Mouse (Mus musculus) stomach, embryonic 14.5 days (tissue): ENCODE data around the gene Zscan4f. TPM values are rescaled to one million over a fixed set of nuclear protein-coding genes. Genes with fewer than 3 reads are reported as not detected.
"Not testable (repeated sequence)": the region's sequence is repeated elsewhere in the genome, so short reads cannot be mapped to it uniquely, and the experiment has no call there.

ENCODE experiments used
- ATAC-seq: fragments of 200-750 bp; cut with Nextera tagmentation; 2 replicates; pipeline ENCODE4 v1.8.0; 2017; ENCODE audit warnings: low read depth, moderate TSS enrichment; ENCODE audit not compliant: insufficient number of reproducible peaks, insufficient read depth, low FRiP score
- H3K27ac ChIP-seq: fragments of 300-500 bp; sonication (generic); 2 replicates; pipeline ENCODE4 v1.5.1; 2014; ENCODE audit warnings: mild to moderate bottlenecking, low read length, moderate library complexity, mixed read lengths
- H3K27me3 ChIP-seq: fragments of 300-500 bp; sonication (generic); 2 replicates; pipeline ENCODE4 v1.6.1; 2014; ENCODE audit warnings: low read length, control low read depth, mixed read lengths; ENCODE audit not compliant: control insufficient read depth, insufficient read depth
- H3K36me3 ChIP-seq: fragments of 300-500 bp; sonication (generic); 2 replicates; pipeline ENCODE4 v1.6.1; 2014; ENCODE audit warnings: mild to moderate bottlenecking, control low read depth, low read length, moderate library complexity, mixed read lengths; ENCODE audit not compliant: control insufficient read depth, insufficient read depth
- H3K4me1 ChIP-seq: fragments of 300-500 bp; sonication (generic); 2 replicates; pipeline ENCODE4 v1.6.1; 2014; ENCODE audit warnings: low read length, control low read depth, mixed read lengths; ENCODE audit not compliant: control insufficient read depth, insufficient read depth
- H3K4me2 ChIP-seq: fragments of 300-500 bp; sonication (generic); replicated peaks from 2 replicates; pipeline ENCODE4 v1.6.1; 2014; ENCODE audit warnings: low read depth, low read length, control low read depth
- H3K4me3 ChIP-seq: fragments of 300-500 bp; sonication (generic); 2 replicates; pipeline ENCODE4 v1.5.1; 2014; ENCODE audit warnings: low read depth, low read length, control low read depth
- H3K9ac ChIP-seq: fragments of 300-500 bp; sonication (generic); replicated peaks from 2 replicates; pipeline ENCODE4 v1.6.1; 2014; ENCODE audit warnings: low read depth, mild to moderate bottlenecking, control low read depth, low read length, moderate library complexity, mixed read lengths
- H3K9me3 ChIP-seq: fragments of 300-500 bp; sonication (generic); 2 replicates; pipeline ENCODE4 v1.6.1; 2016; ENCODE audit warnings: low read depth, low read length, control low read depth; ENCODE audit not compliant: control insufficient read depth
- WGBS: fragments of 180-500 bp; shearing (Covaris S2); extraction: QIAGEN DNeasy Blood & Tissue Kit; methylation state at CpG from one replicate; pipeline ENCODE4 v1.1.7; 2014; 5-methylcytosine and 5-hydroxymethylcytosine counted together
- microRNA-seq: library from miRNA; unstranded; fragments of <30 nt; microRNA quantifications from one replicate; pipeline ENCODE4, GENCODE M21; 2016
- polyA plus RNA-seq: library from polyadenylated mRNA; unstranded; fragments of >200 nt; fragmentation: Nextera tagmentation; extraction: Ambion mirVana; gene quantifications from 2 replicates; pipeline ENCODE4 v1.2.1, GENCODE M21; 2014

Zscan4f gene
- polyA plus RNA-seq = not detected in 2 replicates

DNA sequence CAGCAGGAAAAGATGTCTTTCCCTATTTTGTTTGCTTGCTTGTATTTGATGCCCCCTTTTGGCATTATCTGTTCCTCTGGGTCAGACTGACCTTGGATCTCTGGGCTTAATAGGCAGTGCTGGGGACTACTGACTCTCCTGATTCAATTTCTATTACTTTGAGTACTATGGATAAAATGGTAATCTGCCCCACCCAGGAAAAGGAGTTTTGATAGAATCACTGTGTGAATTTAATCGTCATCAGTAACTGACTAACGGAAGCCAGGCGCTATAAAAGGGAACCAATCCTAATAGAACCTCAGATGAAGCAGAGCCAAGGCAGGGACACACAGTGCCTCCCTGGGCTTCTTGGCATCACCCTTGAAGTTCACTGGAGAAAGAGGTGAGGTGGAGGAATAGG is at the start of gene Zscan4f:
Zscan4f (plus strand) TSS at position 301 of the 400 bp plus-strand sequence.
- H3K27me3 ChIP-seq, H3K9ac ChIP-seq, H3K9me3 ChIP-seq, H3K4me2 ChIP-seq, H3K4me1 ChIP-seq, H3K36me3 ChIP-seq, ATAC-seq, H3K27ac ChIP-seq, H3K4me3 ChIP-seq: not testable (repeated sequence)
- 81% methylated on average over 3 of the region's 3 CpGs for WGBS

- ATAC-seq, H3K4me3 ChIP-seq: not testable (repeated sequence)
Observed at GRCm38 (mm10) chr7:11384641-11385040, 13.1 kb upstream of the Zscan4f start.

More at GRCm38 (mm10) chr7:11384641-11385040, 13.1 kb upstream of the Zscan4f start:
- H3K36me3 ChIP-seq, H3K9me3 ChIP-seq, H3K27me3 ChIP-seq, H3K4me1 ChIP-seq, H3K9ac ChIP-seq, H3K4me2 ChIP-seq, H3K27ac ChIP-seq: not testable (repeated sequence)

Small RNA genes lying within 50 kb of the gene (microRNA-seq; reads per million reads assigned to microRNA genes)
- gene Gm23087 = not detected

Other genes starting within 250 kb of the Zscan4f start
- gene Zscan4d, start 231.8 kb upstream of the Zscan4f start, polyA plus RNA-seq = not detected in 2 replicates
- gene Zscan4e, start 87.2 kb upstream of the Zscan4f start, polyA plus RNA-seq = not detected in 2 replicates
- not detected in 2 replicates for gene Zscan4-ps2, start 116.4 kb downstream of the Zscan4f start, polyA plus RNA-seq
- gene Zscan4-ps3, start 211.4 kb downstream of the Zscan4f start, polyA plus RNA-seq = not detected in 2 replicates